Mouse (Mus musculus): ENCODE results near the gene Erlec1. TPM values are rescaled to one million over a fixed set of nuclear protein-coding genes. Genes with fewer than 3 reads are reported as not detected.
A peak's percentile ranks its signal among the peaks of the same experiment; 100 is the strongest.

The Erlec1 gene
- polyA plus RNA-seq (2015; fragmentation: Nextera tagmentation; extraction: Ambion mirVana) = 11.4 and 14.2 TPM in 2 replicates

DNA sequence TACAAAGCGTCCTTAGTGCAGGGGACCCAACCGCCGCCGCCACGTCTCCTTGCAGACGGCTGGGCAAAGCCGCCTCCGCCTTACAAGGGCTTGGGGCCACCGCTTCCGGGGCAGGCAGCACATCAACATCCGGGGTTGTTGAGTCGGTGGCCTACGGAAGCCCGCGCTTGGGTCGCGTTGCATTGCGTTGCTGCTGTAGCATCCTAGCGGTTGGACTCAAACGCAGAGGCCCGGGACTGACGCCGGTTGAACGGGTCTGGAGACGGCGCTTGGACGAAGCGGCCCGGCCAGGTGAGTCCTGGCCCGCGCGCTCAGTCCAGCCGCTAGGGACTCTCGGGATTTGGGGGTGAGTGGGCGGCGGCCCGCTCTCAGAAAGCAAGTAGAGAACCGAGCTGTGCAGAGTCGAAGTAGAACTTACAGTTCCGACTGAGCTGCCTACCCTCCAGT lies at the start of gene Erlec1:
TSS of gene Erlec1 (minus strand) at position 57 of the 447 bp plus-strand sequence.
- WGBS = under 1% methylated on average over 40 of the region's 40 CpGs
- Histone ChIP-seq H3K4me2 (ENCODE audit: low read depth, low read length) (peak within 1 kb of the TSS; percentile 83), H3K36me3 (ENCODE audit: control insufficient read depth, insufficient read depth, low read length) (no peaks in the 10 kb centered on the region; the same call in 1 of the 2 replicates), H3K4me3 (replicated peaks; ENCODE audit: low read length) (peak within 1 kb of the TSS; percentile 92), H3K27me3 (ENCODE audit: control insufficient read depth, insufficient read depth, low read length) (no peaks in the 10 kb centered on the region), H3K9me3 (replicated peaks; ENCODE audit: control insufficient read depth, low read length) (no peaks in the 10 kb centered on the region), H3K27ac (ENCODE audit: low read length) (peak within 1 kb of the TSS; percentile 87), H3K4me1 (ENCODE audit: control insufficient read depth, insufficient read depth, low read length) (peaks cover 7% of the 10 kb centered on the region), H3K9ac (ENCODE audit: low read length) (peak within 1 kb of the TSS; percentile 93)
- ATAC-seq (ENCODE audit: insufficient read depth, low FRiP score) = peak; percentile 95

DNA sequence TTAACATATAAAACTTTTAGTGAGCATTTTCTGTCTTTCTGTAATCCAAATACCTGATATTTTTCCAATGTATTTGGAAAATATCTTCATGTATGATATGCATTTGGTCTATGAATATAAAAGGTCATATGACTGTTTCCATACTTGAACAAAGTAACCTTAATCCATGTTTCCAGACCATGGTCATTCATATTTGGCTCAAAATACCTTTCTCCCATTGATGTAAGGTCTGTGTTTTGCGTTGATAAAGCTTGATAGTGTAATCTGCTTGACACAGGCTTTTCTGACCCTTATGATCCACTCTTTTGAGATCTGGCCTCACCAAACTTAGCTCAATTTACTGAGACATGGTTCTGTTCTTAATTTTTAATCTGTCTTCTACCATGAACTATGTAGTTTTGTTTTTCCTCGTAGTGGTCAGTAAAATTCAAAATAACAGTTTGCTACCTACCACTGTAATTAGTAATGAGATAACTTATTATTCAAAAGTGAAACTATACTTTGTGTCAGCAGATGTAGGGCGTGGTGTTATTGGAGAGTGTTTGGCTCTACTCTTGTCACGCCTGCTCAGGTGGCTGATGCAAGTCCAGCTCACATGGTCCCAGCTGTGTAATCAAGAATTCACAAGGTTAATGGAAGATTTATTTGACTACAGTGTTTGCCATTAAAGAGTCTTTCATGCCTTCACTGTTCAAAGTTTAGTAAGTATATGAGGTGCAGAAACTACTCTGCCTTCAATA lies 47.2 kb upstream of the Erlec1 start:
- H3K9me3 ChIP-seq (replicated peaks; ENCODE audit: control insufficient read depth, low read length) = no peaks in the 10 kb centered on the region
- H3K4me1 ChIP-seq (ENCODE audit: control insufficient read depth, insufficient read depth, low read length) = no peaks in the 10 kb centered on the region
- 69% methylated on average over 4 of the region's 4 CpGs for WGBS
- ATAC-seq (ENCODE audit: insufficient read depth, low FRiP score) = peak; percentile 92
- no peak overlapping the region for H3K4me2 ChIP-seq (ENCODE audit: low read depth, low read length)
- no peak overlapping the region for H3K9ac ChIP-seq (ENCODE audit: low read length)
- H3K27me3 ChIP-seq (ENCODE audit: control insufficient read depth, insufficient read depth, low read length) = no peaks in the 10 kb centered on the region
- no peak overlapping the region for H3K27ac ChIP-seq (ENCODE audit: low read length)
- no peak overlapping the region for H3K4me3 ChIP-seq (replicated peaks; ENCODE audit: low read length)
- H3K36me3 ChIP-seq (ENCODE audit: control insufficient read depth, insufficient read depth, low read length) = no peaks in the 10 kb centered on the region

DNA sequence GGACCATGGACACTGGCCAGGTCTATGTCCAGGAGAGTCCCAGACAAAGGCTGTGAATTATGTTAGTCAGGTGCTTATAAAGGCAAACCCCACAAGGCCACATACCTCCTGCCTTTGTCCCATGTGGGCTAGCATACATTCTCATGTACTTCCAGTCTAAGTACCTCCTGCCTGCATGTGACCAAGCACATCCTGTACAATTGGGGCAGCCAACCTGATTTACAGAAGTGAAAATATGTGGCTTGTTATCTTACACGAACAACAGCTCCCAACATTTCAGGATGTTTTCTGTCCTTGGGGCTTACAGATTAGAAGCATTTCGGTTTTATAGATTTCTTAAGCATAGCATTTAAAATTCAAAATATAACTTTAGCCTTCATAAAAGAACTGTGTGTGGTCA lies 45.9 kb upstream of the Erlec1 start:
- H3K4me1 ChIP-seq (ENCODE audit: control insufficient read depth, insufficient read depth, low read length) = no peaks in the 10 kb centered on the region
- H3K27ac ChIP-seq (ENCODE audit: low read length) = no peak overlapping the region
- H3K9me3 ChIP-seq (replicated peaks; ENCODE audit: control insufficient read depth, low read length) = no peaks in the 10 kb centered on the region
- H3K9ac ChIP-seq (ENCODE audit: low read length) = no peak overlapping the region
- H3K27me3 ChIP-seq (ENCODE audit: control insufficient read depth, insufficient read depth, low read length) = no peaks in the 10 kb centered on the region
- H3K4me2 ChIP-seq (ENCODE audit: low read depth, low read length) = no peak overlapping the region
- H3K36me3 ChIP-seq (ENCODE audit: control insufficient read depth, insufficient read depth, low read length) = no peaks in the 10 kb centered on the region
- ATAC-seq (ENCODE audit: insufficient read depth, low FRiP score) = no peak
- 85% methylated on average over 2 of the region's 2 CpGs for WGBS
- H3K4me3 ChIP-seq (replicated peaks; ENCODE audit: low read length) = no peak overlapping the region

DNA sequence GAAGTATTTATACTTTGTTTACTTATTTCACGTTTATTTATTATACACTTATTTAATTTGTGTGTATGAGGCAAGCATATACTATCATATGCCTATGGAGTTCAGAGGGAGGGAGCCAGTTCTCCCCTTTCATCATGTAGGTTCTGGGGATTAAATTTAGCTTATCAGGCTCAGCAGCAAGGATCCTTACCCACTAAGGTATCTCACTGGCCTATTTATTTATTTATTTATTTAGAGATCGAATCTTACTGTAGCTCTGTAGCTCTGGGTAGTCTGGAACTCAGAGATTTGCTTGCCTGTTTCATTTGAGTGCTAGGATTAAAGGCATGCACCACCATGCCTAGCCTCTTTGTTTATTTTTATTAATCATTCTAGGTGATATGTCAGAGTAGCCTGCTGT lies 44.6 kb upstream of the Erlec1 start:
- H3K36me3 ChIP-seq (ENCODE audit: control insufficient read depth, insufficient read depth, low read length) = no peaks in the 10 kb centered on the region
- no peak overlapping the region for H3K9ac ChIP-seq (ENCODE audit: low read length)
- no peak overlapping the region for H3K4me2 ChIP-seq (ENCODE audit: low read depth, low read length)
- H3K27me3 ChIP-seq (ENCODE audit: control insufficient read depth, insufficient read depth, low read length) = no peaks in the 10 kb centered on the region
- no peak overlapping the region for H3K27ac ChIP-seq (ENCODE audit: low read length)
- ATAC-seq (ENCODE audit: insufficient read depth, low FRiP score) = no peak
- no peak overlapping the region for H3K4me3 ChIP-seq (replicated peaks; ENCODE audit: low read length)
- 81% methylated on average over 2 of the region's 2 CpGs for WGBS
- H3K9me3 ChIP-seq (replicated peaks; ENCODE audit: control insufficient read depth, low read length) = no peaks in the 10 kb centered on the region
- H3K4me1 ChIP-seq (ENCODE audit: control insufficient read depth, insufficient read depth, low read length) = no peaks in the 10 kb centered on the region

DNA sequence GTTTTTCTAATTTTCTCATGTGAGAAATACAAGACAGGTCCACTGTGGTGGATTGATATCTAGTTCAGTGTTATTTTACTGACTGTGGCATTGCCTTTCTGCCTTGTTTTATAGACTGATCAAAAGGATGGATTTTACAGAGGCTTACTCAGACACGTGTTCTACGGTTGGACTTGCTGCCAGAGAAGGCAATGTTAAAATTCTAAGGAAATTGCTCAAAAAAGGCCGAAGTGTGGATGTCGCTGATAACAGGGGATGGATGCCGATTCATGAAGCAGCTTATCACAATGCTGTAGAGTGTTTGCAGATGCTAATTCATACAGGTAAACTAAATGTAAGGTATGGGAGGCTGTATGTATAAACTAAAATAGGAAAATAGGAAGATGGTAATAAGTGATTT lies 44.1 kb upstream of the Erlec1 start:
- ATAC-seq (ENCODE audit: insufficient read depth, low FRiP score) = no peak
- 90% methylated on average over 5 of the region's 5 CpGs for WGBS
- Histone ChIP-seq H3K4me1 (ENCODE audit: control insufficient read depth, insufficient read depth, low read length) (no peaks in the 10 kb centered on the region), H3K9ac (ENCODE audit: low read length) (no peak overlapping the region), H3K4me3 (replicated peaks; ENCODE audit: low read length) (no peak overlapping the region), H3K4me2 (ENCODE audit: low read depth, low read length) (no peak overlapping the region), H3K27me3 (ENCODE audit: control insufficient read depth, insufficient read depth, low read length) (no peaks in the 10 kb centered on the region), H3K36me3 (ENCODE audit: control insufficient read depth, insufficient read depth, low read length) (no peaks in the 10 kb centered on the region), H3K27ac (ENCODE audit: low read length) (no peak overlapping the region), H3K9me3 (replicated peaks; ENCODE audit: control insufficient read depth, low read length) (no peaks in the 10 kb centered on the region)

DNA sequence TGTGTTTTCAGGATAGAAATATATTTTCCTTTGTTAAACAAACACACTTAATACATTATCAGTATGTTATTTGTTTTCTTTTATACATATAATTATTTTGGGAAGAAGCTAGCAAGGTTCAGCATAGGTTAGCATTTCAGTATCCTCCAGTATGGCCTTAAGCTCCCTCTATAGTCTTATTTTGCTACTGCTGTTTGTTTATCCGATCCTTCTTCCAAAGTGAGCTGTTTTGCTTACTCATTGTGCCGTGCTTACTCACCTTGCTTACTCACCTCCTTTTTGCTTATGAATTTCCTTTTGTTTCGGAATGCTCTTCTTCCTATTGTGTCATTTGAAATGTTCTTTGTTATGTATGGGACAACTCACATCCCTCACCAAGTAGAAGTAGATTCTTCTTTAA lies 42.5 kb upstream of the Erlec1 start:
- Histone ChIP-seq H3K4me2 (ENCODE audit: low read depth, low read length) (no peak overlapping the region), H3K4me3 (replicated peaks; ENCODE audit: low read length) (no peak overlapping the region), H3K9ac (ENCODE audit: low read length) (no peak overlapping the region), H3K36me3 (ENCODE audit: control insufficient read depth, insufficient read depth, low read length) (no peaks in the 10 kb centered on the region), H3K27ac (ENCODE audit: low read length) (no peak overlapping the region), H3K4me1 (ENCODE audit: control insufficient read depth, insufficient read depth, low read length) (no peaks in the 10 kb centered on the region), H3K9me3 (replicated peaks; ENCODE audit: control insufficient read depth, low read length) (no peaks in the 10 kb centered on the region), H3K27me3 (ENCODE audit: control insufficient read depth, insufficient read depth, low read length) (no peaks in the 10 kb centered on the region)
- 79% methylated on average over 3 of the region's 3 CpGs for WGBS
- no peak for ATAC-seq (ENCODE audit: insufficient read depth, low FRiP score)

DNA sequence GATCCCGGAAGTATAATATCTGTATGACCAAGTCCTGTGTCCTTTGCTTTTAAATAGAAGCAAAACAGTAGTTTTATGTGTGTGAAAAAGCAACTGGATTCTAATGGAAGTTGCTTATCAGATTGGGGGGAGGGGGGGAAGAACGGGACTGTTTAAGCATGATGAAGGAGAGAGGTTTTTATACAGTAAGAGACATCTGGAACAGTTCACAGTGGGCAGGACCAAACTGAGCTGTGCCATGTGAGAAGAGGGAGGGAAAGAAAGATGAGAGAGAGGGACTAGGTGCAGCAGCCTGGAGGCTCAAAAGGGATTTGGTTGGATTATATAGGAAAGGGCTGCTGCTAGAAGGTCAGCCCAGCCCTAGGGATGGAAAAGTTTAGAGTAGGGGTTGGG lies 32.5 kb upstream of the Erlec1 start:
- H3K4me1 ChIP-seq (ENCODE audit: control insufficient read depth, insufficient read depth, low read length) = peaks cover 5% of the 10 kb centered on the region
- no peaks in the 10 kb centered on the region for H3K27me3 ChIP-seq (ENCODE audit: control insufficient read depth, insufficient read depth, low read length)
- 1% methylated on average over 2 of the region's 2 CpGs for WGBS
- H3K4me3 ChIP-seq (replicated peaks; ENCODE audit: low read length) = peak overlapping the region; percentile 58
- H3K27ac ChIP-seq (ENCODE audit: low read length) = peak overlapping the region; percentile 82
- no peaks in the 10 kb centered on the region for H3K36me3 ChIP-seq (ENCODE audit: control insufficient read depth, insufficient read depth, low read length)
- no peaks in the 10 kb centered on the region for H3K9me3 ChIP-seq (replicated peaks; ENCODE audit: control insufficient read depth, low read length)
- ATAC-seq (ENCODE audit: insufficient read depth, low FRiP score) = peak; percentile 86
- H3K4me2 ChIP-seq (ENCODE audit: low read depth, low read length) = peak overlapping the region; percentile 50
- H3K9ac ChIP-seq (ENCODE audit: low read length) = peak overlapping the region; percentile 59

DNA sequence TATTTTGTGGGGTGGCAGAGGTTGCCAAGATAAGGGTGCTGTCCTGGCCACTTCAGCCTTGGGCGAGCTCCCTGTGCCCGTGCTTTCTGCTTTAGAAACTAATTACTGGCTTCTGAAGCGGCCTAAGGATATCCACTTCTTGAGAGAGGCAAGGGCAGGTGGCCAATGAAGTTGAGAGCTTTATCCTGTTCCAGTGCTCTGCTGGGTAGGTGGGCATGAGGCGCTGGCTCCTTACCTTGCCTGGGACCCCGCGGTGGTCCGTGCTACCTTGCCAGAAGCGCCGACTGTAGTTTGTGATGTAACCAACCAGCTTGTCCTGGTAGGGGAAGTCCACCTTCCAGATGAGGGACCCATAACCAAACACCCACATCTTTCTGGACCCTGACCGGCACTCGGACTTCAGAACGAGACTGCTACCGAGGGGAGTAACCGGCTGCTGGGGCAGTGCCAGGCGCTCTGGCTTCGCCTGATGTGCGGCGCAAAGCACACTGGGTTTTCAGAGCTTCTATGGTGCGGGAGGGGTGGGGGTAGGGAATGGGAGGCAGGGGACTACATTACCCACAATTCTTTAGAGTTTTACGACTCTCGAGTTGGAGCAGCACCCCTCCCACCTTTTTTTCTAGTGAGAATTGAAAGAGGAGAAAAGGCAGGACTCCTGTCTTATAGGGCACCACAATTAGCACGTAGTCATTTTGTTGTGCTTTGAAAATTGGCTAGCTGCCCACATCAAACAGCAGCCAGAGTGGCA lies 31.9 kb upstream of the Erlec1 start, which contains the start of gene Chac2:
TSS of gene Chac2 (minus strand) at position 474 of the 748 bp plus-strand sequence.
- H3K36me3 ChIP-seq (ENCODE audit: control insufficient read depth, insufficient read depth, low read length) = no peaks in the 10 kb centered on the region
- H3K4me3 ChIP-seq (replicated peaks; ENCODE audit: low read length) = peak within 1 kb of the TSS; percentile 58
- WGBS = under 1% methylated on average over 22 of the region's 22 CpGs
- no peaks in the 10 kb centered on the region for H3K9me3 ChIP-seq (replicated peaks; ENCODE audit: control insufficient read depth, low read length)
- H3K4me2 ChIP-seq (ENCODE audit: low read depth, low read length) = peak within 1 kb of the TSS; percentile 50
- H3K9ac ChIP-seq (ENCODE audit: low read length) = peak within 1 kb of the TSS; percentile 75
- peak; percentile 96 for ATAC-seq (ENCODE audit: insufficient read depth, low FRiP score)
- H3K27ac ChIP-seq (ENCODE audit: low read length) = peak within 1 kb of the TSS; percentile 82
- H3K27me3 ChIP-seq (ENCODE audit: control insufficient read depth, insufficient read depth, low read length) = no peaks in the 10 kb centered on the region
- peaks cover 5% of the 10 kb centered on the region for H3K4me1 ChIP-seq (ENCODE audit: control insufficient read depth, insufficient read depth, low read length)

DNA sequence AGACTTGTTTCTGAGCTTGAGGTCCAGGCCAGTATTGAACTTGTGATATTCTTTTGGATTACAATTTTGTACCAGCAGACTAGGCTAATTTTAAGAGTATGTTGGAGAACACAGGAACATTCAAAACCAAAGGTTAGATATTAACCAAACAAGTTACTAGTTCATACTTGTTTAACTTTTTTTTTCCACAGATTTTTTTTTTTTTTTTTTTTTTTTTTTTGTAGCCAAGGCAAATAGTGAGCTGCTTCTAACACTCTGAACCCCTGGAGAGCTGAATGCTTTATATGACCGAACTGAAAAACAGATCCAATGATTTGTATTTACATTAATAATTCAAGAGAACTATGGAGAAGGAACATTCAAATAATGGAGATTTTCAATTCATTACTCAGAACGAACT lies 31.1 kb upstream of the Erlec1 start:
- no peaks in the 10 kb centered on the region for H3K36me3 ChIP-seq (ENCODE audit: control insufficient read depth, insufficient read depth, low read length)
- H3K9me3 ChIP-seq (replicated peaks; ENCODE audit: control insufficient read depth, low read length) = no peaks in the 10 kb centered on the region
- no peak overlapping the region for H3K9ac ChIP-seq (ENCODE audit: low read length)
- H3K4me3 ChIP-seq (replicated peaks; ENCODE audit: low read length) = peak overlapping the region; percentile 8; the same call in 1 of the 2 replicates
- 37% methylated on average over 2 of the region's 2 CpGs for WGBS
- H3K27ac ChIP-seq (ENCODE audit: low read length) = no peak overlapping the region
- H3K4me2 ChIP-seq (ENCODE audit: low read depth, low read length) = peak overlapping the region; percentile 50; the same call in 1 of the 2 replicates
- H3K4me1 ChIP-seq (ENCODE audit: control insufficient read depth, insufficient read depth, low read length) = peaks cover 5% of the 10 kb centered on the region
- H3K27me3 ChIP-seq (ENCODE audit: control insufficient read depth, insufficient read depth, low read length) = no peaks in the 10 kb centered on the region
- no peak for ATAC-seq (ENCODE audit: insufficient read depth, low FRiP score)
